Mouse (Mus musculus): ENCODE measurements around the gene Ints2.
"Not testable (repeated sequence)": the region's sequence is repeated elsewhere in the genome, so short reads cannot be mapped to it uniquely, and the experiment has no call there.

Ints2 gene

DNA sequence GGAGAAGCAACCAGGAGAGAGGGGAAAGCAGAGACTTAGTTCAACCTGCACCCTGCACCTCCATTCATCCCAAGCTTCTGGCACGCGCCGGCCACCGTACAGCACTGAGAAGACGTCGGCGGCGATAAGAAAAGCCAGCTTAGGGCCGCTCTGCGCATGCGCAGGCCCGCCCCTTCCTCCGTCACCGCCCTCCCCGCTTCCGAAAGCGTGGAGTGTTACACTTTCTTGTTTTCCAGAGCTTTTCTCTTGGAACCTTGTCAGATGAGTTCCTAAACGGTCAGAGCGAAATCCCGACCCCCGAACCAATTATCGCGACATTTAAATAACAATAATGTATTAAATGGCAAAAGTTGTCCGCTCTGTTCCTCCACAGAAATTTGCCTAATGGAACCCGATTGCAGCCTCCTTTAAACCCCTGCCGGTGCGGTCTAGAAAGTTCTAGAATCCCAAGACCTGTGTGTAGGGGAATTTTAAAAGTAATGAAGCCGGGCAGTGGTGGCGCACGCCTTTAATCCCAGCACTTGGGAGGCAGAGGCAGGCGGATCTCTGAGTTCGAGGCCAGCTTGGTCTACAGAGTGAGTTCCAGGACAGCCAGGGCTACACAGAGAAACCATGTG lies at the start of gene Ints2:
TSS of gene Ints2 (minus strand) at position 116 of the 617 bp plus-strand sequence.
- peak; percentile 93 for DNase-seq (ENCODE audit: low read depth, low spot score)

GRCm38 (mm10) chr11:86292201-86292600 lies 34.8 kb upstream of the Ints2 start:
- not testable (repeated sequence) for DNase-seq (ENCODE audit: low read depth, low spot score)

DNA sequence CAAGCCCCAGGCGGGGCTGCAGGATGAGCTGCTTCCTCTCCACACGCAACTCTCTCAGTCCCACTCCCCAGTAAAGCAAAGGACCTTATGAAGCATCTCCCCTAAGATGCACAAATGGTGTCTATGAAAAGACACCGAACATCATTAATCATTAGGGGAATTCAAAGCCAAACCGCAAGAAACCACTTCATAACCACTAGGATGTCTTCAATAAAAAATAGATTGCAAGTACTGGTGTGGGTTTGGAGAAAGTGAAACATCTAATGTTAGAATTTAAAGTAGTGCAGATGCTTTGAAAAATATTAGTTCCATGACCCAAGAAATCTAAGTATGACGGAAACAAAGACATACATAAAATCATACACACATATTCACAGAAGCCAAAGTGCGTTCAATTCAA lies 34.3 kb upstream of the Ints2 start:
- no peak for DNase-seq (ENCODE audit: low read depth, low spot score)

DNA sequence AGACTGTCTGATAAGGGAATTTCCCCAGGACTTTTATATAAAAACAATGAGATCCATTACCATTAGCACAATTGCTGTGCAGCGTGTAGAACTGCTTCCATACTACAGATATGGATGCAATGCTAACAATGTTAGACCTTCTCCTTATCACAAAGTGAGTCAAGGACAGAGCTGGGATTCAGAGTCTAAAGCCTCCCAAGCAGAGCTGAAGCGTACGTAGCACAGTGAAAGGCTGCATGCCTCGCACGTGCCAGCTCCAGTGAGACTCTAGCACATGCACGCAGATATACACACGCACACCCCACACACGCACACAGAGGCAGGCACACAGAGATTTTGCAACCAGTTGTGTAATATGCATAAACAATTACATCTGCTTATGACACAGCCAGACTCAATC lies 28.4 kb upstream of the Ints2 start:
- DNase-seq (ENCODE audit: low read depth, low spot score), result no peak

- no peak for DNase-seq (ENCODE audit: low read depth, low spot score)
Observed at GRCm38 (mm10) chr11:86278442-86279102, 21.2 kb upstream of the Ints2 start.

DNA sequence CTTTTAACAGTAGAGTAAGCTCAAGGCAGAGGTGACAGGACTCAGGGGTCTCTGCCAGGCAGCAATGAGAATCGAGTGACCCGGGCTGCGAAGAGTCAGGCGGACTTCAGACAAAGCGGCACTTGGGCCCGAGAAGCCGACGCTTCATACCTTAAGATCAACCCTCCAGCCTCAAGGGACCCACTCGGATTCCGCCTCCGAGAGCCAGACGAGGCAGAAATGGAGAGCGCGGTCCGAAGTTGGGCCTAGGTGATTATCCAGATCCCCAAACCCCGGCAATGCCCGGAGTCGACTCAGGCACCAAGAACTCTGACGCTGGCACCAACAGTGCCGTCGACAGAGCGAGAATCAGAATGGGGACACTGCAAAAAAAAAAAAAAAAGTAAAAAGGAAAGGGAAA lies 321 bp downstream of the Ints2 start:
- DNase-seq (ENCODE audit: low read depth, low spot score), result peak; percentile 4

- DNase-seq (ENCODE audit: low read depth, low spot score), result no peak
Observed at GRCm38 (mm10) chr11:86253342-86253741, 4.0 kb downstream of the Ints2 start.

- DNase-seq (ENCODE audit: low read depth, low spot score), result no peak
Observed at GRCm38 (mm10) chr11:86232446-86232845, 24.9 kb downstream of the Ints2 start.

DNA sequence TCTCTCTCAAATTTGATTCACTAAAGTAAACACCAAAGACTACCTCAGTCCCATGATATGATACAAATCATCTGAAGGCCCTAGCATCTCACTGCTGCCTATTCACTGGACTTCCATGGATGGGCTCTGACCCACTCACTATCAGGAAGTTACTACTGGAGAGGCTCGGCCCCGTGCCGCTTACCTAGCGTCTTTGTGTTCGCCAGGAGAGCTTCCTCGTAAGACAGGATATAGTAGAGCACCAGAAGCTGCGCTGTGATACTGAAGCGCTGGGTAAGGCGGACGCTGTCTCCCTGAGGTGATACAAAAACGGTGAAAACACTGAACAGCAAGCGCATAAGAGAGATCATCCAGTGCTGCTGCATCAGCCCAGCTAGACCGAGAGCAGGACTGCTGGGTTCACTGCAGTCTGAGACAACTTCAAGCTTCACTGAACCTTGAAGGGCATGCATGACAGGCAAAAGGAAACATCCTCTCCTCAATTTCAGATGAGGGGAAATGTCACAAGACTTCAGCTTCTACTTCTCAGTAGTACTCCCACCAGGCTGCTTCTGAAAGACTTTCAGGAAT lies 25.5 kb downstream of the Ints2 start:
- no peak for DNase-seq (ENCODE audit: low read depth, low spot score)

- DNase-seq (ENCODE audit: low read depth, low spot score), result no peak
Observed at GRCm38 (mm10) chr11:86226646-86227180, 30.7 kb downstream of the Ints2 start.

DNA sequence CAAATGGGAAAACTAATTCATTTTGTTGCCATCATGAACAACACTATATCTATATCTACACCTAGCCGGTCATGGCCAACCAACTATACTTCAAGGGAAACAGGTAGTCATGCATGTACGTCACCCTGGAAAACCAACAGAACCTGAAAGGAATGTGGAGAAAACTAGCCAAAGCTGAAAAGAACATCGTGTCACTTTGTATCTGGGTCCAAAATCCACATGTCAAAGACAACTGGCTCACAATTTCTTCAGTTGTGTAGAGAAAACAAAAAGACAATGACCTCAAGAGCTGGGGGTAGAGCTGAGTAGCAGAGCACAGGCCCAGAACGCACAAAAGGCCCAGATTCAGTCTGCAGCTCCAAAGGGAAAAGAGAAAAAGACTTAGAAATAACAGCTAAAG lies 31.6 kb downstream of the Ints2 start:
- no peak for DNase-seq (ENCODE audit: low read depth, low spot score)

GRCm38 (mm10) chr11:86211803-86212202 lies 45.6 kb downstream of the Ints2 start:
- no peak for DNase-seq (ENCODE audit: low read depth, low spot score)

DNA sequence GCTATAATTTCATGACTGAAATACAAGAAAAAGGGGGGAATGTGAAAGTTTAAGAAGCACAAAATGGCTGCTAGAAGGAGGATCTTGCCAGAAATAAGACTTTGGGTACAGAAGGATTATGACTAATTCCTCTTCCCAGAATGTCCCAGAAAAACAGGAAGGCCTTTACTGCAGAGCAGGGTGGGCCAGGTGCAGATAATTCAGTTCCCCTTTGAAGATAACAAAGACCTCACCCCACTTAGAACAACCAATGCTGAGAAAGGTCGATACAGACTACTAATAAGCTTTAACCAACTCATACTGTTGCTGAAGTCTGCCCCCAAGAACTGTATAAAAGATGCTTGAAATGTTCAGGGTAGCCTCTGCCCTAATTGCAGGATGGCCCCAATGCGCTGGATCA lies 48.3 kb downstream of the Ints2 start:
- no peak for DNase-seq (ENCODE audit: low read depth, low spot score)

GRCm38 (mm10) chr11:86205876-86206275 lies 51.5 kb downstream of the Ints2 start:
- no peak for DNase-seq (ENCODE audit: low read depth, low spot score)

GRCm38 (mm10) chr11:86205031-86205430 lies 52.3 kb downstream of the Ints2 start:
- no peak for DNase-seq (ENCODE audit: low read depth, low spot score)

- DNase-seq (ENCODE audit: low read depth, low spot score), result no peak
Observed at GRCm38 (mm10) chr11:86201901-86202675, 55.3 kb downstream of the Ints2 start.

DNA sequence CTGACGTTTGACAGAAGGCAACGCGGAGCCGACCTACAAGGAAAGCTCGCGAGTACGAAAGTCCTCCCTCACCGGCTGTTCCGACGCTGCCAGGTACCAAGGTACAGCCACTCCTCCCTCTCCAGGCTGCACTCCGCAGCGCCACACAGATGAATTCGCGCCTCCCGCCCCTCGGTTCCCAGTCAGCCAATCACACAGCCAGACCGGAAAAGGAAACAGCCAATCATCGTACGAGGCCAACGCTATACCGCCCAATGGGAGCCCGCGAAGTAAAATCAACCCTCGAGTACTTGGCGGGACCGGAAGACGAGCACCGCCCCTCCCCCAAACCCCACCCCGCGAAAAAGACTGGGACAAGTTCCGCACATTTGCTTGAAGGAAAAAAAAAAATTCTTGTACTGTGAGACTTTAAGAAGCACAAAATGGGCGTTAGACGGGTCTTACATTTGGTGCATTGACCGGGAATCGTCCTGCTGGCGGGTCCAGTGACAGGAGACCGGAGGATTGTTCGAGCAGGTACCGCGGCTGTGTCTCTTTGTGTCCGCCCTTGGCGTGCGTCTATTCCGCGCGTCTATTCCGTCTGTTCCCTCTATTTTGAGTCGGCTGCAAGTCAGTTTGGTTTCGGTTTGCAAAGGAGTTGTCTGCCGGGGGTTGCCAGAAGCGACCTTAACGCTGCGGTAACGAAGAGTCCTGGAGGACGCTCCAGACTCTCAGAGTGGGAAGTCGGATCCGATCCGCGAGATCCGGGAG lies 56.2 kb downstream of the Ints2 start, which contains the start of gene Brip1:
TSS of gene Brip1 (minus strand) at position 157 of the 750 bp plus-strand sequence.
- DNase-seq (ENCODE audit: low read depth, low spot score), result peak; percentile 98

- DNase-seq (ENCODE audit: low read depth, low spot score), result peak; percentile 38
Observed at GRCm38 (mm10) chr11:86200460-86201021, 56.8 kb downstream of the Ints2 start.

DNA sequence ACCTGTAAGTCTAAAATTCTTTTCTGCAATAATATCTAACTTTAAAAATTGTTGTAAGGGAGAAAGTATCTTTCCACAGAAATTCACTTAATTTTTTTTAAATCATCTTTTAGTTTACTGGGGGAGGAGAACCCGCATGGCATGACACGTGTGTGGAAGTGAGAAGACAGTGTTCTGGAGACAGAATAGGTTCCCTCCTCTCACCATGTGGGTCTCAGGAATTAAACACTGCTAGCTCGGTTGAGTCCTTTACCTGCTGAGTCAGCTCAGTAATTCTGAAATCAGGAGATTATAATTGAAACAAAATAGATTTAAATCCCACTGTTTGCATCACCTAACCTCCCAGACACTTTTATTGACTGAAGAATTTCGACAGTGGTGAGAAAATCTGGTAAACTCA lies 57.6 kb downstream of the Ints2 start:
- DNase-seq (ENCODE audit: low read depth, low spot score), result no peak

- not testable (repeated sequence) for DNase-seq (ENCODE audit: low read depth, low spot score)
Observed at GRCm38 (mm10) chr11:86185224-86185623, 72.2 kb downstream of the Ints2 start.

DNA sequence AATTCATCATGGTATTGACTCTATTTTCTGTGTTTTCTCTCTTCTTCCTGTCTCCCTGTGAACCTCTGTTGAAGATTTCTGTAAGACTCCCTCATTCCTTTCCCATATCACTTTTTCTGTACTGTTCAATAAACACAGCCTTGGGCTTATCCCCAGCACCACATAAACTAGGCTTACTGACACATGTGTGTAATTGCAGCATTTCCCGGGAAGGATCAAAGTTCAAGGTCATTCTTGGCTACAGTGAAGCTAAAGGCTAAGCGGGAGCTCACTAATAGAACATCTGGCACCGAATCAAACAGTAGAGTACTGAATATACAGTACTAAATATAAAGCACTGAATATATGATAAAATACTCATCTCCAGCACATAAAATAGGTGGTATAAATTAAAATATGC lies 81.5 kb downstream of the Ints2 start:
- no peak for DNase-seq (ENCODE audit: low read depth, low spot score)
